Mouse (Mus musculus): ENCODE data around the gene Mpst. TPM values are rescaled to one million over a fixed set of nuclear protein-coding genes. Genes with fewer than 3 reads are reported as not detected.

Mpst gene
- polyA plus RNA-seq, 1 experiment: 67.2 TPM

GRCm38 (mm10) chr15:78450419-78450768 lies 44.2 kb downstream of the Mpst start:
- H3K4me3 ChIP-seq (replicated peaks; ENCODE audit: insufficient read depth, low read depth, low read length): no peak overlapping the region

DNA sequence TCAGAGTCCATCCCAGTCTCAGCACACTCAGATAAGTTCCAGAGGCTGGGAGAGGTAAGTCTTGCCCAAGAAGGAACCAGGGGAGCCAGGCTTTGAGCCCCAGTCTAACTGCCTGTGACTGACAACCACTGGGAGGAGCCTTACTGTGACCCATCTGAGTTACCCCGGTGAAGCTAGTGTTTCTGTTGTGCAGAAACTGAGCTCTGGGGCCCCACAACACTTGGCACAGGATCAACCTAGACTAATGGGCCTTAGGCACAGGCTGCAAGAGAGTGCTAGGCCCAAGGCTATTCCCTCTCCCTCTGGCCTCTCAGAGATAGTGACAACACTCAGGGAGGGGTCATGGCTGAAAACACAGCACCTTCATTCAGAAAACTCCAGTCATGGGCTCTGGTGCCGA lies 45.0 kb downstream of the Mpst start:
- Histone ChIP-seq H3K4me3 (replicated peaks; ENCODE audit: insufficient read depth, low read depth, low read length) (no peak overlapping the region), H3K27me3 (ENCODE audit: control insufficient read depth, insufficient read depth, low read length) (no peaks in the 10 kb centered on the region), H3K27ac (ENCODE audit: insufficient read depth, low read length) (no peak overlapping the region), H3K4me1 (ENCODE audit: control insufficient read depth, insufficient read depth, low read length) (peaks cover 5% of the 10 kb centered on the region; the same call in 1 of the 2 replicates)
- 68% methylated on average over 2 of the region's 2 CpGs for WGBS
- TF ChIP-seq POLR2A (IDR thresholded peaks at IDR 0.05; ENCODE audit: borderline replicate concordance, insufficient read depth, low read length): no peak
- no peak for DNase-seq

More at GRCm38 (mm10) chr15:78450419-78450768, 44.2 kb downstream of the Mpst start:
- H3K27ac ChIP-seq (ENCODE audit: insufficient read depth, low read length): no peak overlapping the region
- WGBS: 93% methylated on average over 6 of the region's 6 CpGs
- TF ChIP-seq CTCF (IDR thresholded peaks at IDR 0.05; ENCODE audit: borderline replicate concordance, insufficient read depth, low read depth, low read length): no peak
- no peak for TF ChIP-seq POLR2A (IDR thresholded peaks at IDR 0.05; ENCODE audit: borderline replicate concordance, insufficient read depth, low read length)
- H3K4me1 ChIP-seq (ENCODE audit: control insufficient read depth, insufficient read depth, low read length): peaks cover 5% of the 10 kb centered on the region; the same call in 1 of the 2 replicates
- no peak for DNase-seq
- no peaks in the 10 kb centered on the region for H3K27me3 ChIP-seq (ENCODE audit: control insufficient read depth, insufficient read depth, low read length)

GRCm38 (mm10) chr15:78452929-78453328 lies 46.7 kb downstream of the Mpst start:
- DNase-seq: no peak
- H3K27ac ChIP-seq (ENCODE audit: insufficient read depth, low read length): no peak overlapping the region
- no peak overlapping the region for H3K4me3 ChIP-seq (replicated peaks; ENCODE audit: insufficient read depth, low read depth, low read length)
- 88% methylated on average over 3 of the region's 3 CpGs for WGBS
- peaks cover 5% of the 10 kb centered on the region; the same call in 1 of the 2 replicates for H3K4me1 ChIP-seq (ENCODE audit: control insufficient read depth, insufficient read depth, low read length)
- no peaks in the 10 kb centered on the region for H3K27me3 ChIP-seq (ENCODE audit: control insufficient read depth, insufficient read depth, low read length)
- no peak for TF ChIP-seq POLR2A (IDR thresholded peaks at IDR 0.05; ENCODE audit: borderline replicate concordance, insufficient read depth, low read length)
- no peak for TF ChIP-seq CTCF (IDR thresholded peaks at IDR 0.05; ENCODE audit: borderline replicate concordance, insufficient read depth, low read depth, low read length)

DNA sequence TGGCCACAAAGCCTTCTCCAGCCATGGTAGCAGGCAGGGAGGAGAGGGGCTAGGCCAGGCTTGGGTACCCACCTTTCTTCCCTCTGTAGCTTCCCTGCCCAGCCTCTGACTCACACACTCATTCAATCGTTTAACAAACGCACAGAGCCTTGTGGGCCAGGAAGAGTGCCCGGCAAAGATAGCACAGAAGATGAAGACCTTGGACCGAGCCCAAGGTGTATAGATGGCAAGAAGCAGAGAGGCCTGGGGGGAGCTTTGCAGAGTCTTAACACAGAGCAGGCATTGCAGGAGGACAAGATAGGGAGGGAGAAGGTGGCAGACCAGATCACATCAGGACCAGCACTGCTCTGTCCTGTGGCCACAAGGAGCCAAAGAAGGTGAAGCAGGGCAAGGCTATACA lies 49.0 kb downstream of the Mpst start:
- Histone ChIP-seq H3K4me1 (ENCODE audit: control insufficient read depth, insufficient read depth, low read length) (peaks cover 3% of the 10 kb centered on the region; the same call in 1 of the 2 replicates), H3K27me3 (ENCODE audit: control insufficient read depth, insufficient read depth, low read length) (no peaks in the 10 kb centered on the region), H3K4me3 (replicated peaks; ENCODE audit: insufficient read depth, low read depth, low read length) (no peak overlapping the region), H3K27ac (ENCODE audit: insufficient read depth, low read length) (no peak overlapping the region)
- 31% methylated on average over 4 of the region's 4 CpGs for WGBS
- no peak for DNase-seq
- TF ChIP-seq POLR2A (IDR thresholded peaks at IDR 0.05; ENCODE audit: borderline replicate concordance, insufficient read depth, low read length) (no peak), CTCF (IDR thresholded peaks at IDR 0.05; ENCODE audit: borderline replicate concordance, insufficient read depth, low read depth, low read length) (no peak)

DNA sequence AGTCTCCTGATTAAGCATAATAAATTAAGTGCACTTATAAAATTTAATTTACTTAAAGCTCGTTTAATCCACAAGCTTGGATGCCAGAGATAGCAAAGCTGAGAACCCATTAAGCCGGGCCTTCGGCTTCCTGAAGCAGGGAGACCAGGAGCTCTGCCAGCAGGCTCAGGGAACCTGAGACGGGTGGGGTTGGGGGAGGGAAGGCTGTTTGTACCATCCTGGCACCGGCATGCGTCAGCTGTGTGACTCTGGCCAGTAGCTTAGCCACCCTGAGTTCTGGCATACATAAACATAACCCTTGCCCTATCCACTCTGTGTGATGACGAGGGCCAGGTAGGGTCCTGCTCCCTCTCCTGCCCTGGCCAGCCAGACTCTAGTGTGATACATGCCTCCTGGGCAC lies 49.8 kb downstream of the Mpst start:
- Histone ChIP-seq H3K27me3 (ENCODE audit: control insufficient read depth, insufficient read depth, low read length) (no peaks in the 10 kb centered on the region), H3K4me3 (replicated peaks; ENCODE audit: insufficient read depth, low read depth, low read length) (no peak overlapping the region), H3K4me1 (ENCODE audit: control insufficient read depth, insufficient read depth, low read length) (no peaks in the 10 kb centered on the region), H3K27ac (ENCODE audit: insufficient read depth, low read length) (no peak overlapping the region)
- peak in 1 of 2 experiments; percentile 63 for DNase-seq
- WGBS: 42% methylated on average over 7 of the region's 7 CpGs
- no peak for TF ChIP-seq POLR2A (IDR thresholded peaks at IDR 0.05; ENCODE audit: borderline replicate concordance, insufficient read depth, low read length)
- no peak for TF ChIP-seq CTCF (IDR thresholded peaks at IDR 0.05; ENCODE audit: borderline replicate concordance, insufficient read depth, low read depth, low read length)

DNA sequence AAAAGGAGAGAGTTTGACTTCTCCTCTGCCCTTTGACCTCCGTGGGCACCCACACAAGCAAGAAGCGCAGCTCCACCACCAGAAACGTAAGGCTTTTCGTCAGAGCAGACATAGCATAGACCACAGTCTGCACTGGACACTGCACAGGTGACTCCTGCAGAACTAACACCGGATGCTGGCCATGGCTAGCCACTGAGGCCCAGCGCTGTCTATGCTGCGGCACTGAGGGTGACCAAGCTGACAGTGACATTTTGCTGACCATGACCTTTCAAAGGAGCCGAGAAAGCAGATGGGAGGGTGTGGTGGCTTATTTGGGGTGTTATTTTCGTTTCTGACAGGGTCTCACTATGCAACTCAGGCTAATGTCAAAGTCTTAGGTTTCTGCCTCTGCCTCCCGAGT lies 51.0 kb downstream of the Mpst start:
- WGBS: 85% methylated on average over 10 of the region's 10 CpGs
- Histone ChIP-seq H3K27ac (ENCODE audit: insufficient read depth, low read length) (no peak overlapping the region), H3K4me3 (replicated peaks; ENCODE audit: insufficient read depth, low read depth, low read length) (no peak overlapping the region), H3K27me3 (ENCODE audit: control insufficient read depth, insufficient read depth, low read length) (no peaks in the 10 kb centered on the region), H3K4me1 (ENCODE audit: control insufficient read depth, insufficient read depth, low read length) (no peaks in the 10 kb centered on the region)
- TF ChIP-seq POLR2A (IDR thresholded peaks at IDR 0.05; ENCODE audit: borderline replicate concordance, insufficient read depth, low read length): no peak
- no peak for TF ChIP-seq CTCF (IDR thresholded peaks at IDR 0.05; ENCODE audit: borderline replicate concordance, insufficient read depth, low read depth, low read length)
- DNase-seq: no peak

GRCm38 (mm10) chr15:78462981-78463380 lies 56.8 kb downstream of the Mpst start:
- H3K4me1 ChIP-seq (ENCODE audit: control insufficient read depth, insufficient read depth, low read length): peaks cover 3% of the 10 kb centered on the region; the same call in 1 of the 2 replicates
- H3K27ac ChIP-seq (ENCODE audit: insufficient read depth, low read length): no peak overlapping the region
- no peak overlapping the region for H3K4me3 ChIP-seq (replicated peaks; ENCODE audit: insufficient read depth, low read depth, low read length)
- TF ChIP-seq CTCF (IDR thresholded peaks at IDR 0.05; ENCODE audit: borderline replicate concordance, insufficient read depth, low read depth, low read length): no peak
- TF ChIP-seq POLR2A (IDR thresholded peaks at IDR 0.05; ENCODE audit: borderline replicate concordance, insufficient read depth, low read length): no peak
- DNase-seq: no peak
- 80% methylated on average over 2 of the region's 2 CpGs for WGBS
- H3K27me3 ChIP-seq (ENCODE audit: control insufficient read depth, insufficient read depth, low read length): no peaks in the 10 kb centered on the region

Other genes starting within 250 kb of the Mpst start
- 52.0 and 56.5 TPM in 2 replicates for gene Ift27, start 232.3 kb upstream of the Mpst start, polyA plus RNA-seq (2012; rRNA removed)
- 1,013 and 1,016 TPM in 2 replicates for gene Pvalb, start 200.0 kb upstream of the Mpst start, polyA plus RNA-seq (2012; rRNA removed)
- gene Ncf4, start 161.6 kb upstream of the Mpst start, polyA plus RNA-seq (2012; rRNA removed): 0.77 and 0.84 TPM in 2 replicates
- 0.20 and 0.24 TPM in 2 replicates for gene Csf2rb2, start 100.7 kb upstream of the Mpst start, polyA plus RNA-seq (2012; rRNA removed)
- gene Csf2rb, start 80.7 kb upstream of the Mpst start, polyA plus RNA-seq (2012; rRNA removed): 0.30 and 0.33 TPM in 2 replicates
- gene Tex33, start 10.5 kb upstream of the Mpst start, polyA plus RNA-seq (2012; rRNA removed): 0.13 TPM in 1 of 2 replicates, not detected in the other
- 84.3 and 86.1 TPM in 2 replicates for gene Tst, start 509 bp upstream of the Mpst start, polyA plus RNA-seq (2012; rRNA removed)
- gene Kctd17, start 22.1 kb downstream of the Mpst start, polyA plus RNA-seq (2012; rRNA removed): 316 and 321 TPM in 2 replicates
- gene Tmprss6, start 62.2 kb downstream of the Mpst start, polyA plus RNA-seq (2012; rRNA removed): 0.06 and 0.08 TPM in 2 replicates
- 0.10 and 0.25 TPM in 2 replicates for gene Il2rb, start 88.9 kb downstream of the Mpst start, polyA plus RNA-seq (2012; rRNA removed)
- gene C1qtnf6, start 125.0 kb downstream of the Mpst start, polyA plus RNA-seq (2012; rRNA removed): 3.1 and 3.5 TPM in 2 replicates
- gene Sstr3, start 138.3 kb downstream of the Mpst start, polyA plus RNA-seq (2012; rRNA removed): 9.8 and 12.1 TPM in 2 replicates
- gene Rac2, start 166.4 kb downstream of the Mpst start, polyA plus RNA-seq (2012; rRNA removed): 1.4 and 1.8 TPM in 2 replicates
- 3.8 and 4.6 TPM in 2 replicates for gene Cyth4, start 190.6 kb downstream of the Mpst start, polyA plus RNA-seq (2012; rRNA removed)

All from cerebellum, adult 2 months (tissue).